Mouse (Mus musculus) CD4-positive helper T cell, adult 2 months (primary cell): Measurements from ENCODE around the gene Stx18.

Source experiments
- DNase-seq: peaks from one replicate; pipeline ENCODE4 v3.0.0-alpha.2; 2012; ENCODE audit warnings: low read depth, missing footprints, low spot score

Gene Stx18

DNA sequence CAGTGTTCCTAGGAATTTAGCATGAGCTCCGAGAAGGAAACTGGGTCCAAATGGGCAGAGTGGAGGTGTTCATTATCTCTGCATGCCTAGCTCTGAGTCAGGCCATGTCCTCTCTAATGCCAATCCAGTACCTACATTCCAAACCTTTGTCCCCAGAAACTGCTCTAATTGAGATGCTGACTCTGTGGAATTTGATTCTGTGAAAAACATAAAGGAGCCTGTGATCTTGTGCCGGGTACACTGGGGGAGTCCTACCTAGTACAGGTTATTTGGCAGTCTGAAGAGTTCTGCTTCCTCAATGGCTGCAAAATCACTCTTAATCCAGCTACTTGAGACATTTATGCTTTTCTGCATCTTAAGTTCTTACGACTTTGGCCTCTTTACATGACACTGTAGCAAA, 40.0 kb downstream of the Stx18 start:
- no peak for DNase-seq

DNA sequence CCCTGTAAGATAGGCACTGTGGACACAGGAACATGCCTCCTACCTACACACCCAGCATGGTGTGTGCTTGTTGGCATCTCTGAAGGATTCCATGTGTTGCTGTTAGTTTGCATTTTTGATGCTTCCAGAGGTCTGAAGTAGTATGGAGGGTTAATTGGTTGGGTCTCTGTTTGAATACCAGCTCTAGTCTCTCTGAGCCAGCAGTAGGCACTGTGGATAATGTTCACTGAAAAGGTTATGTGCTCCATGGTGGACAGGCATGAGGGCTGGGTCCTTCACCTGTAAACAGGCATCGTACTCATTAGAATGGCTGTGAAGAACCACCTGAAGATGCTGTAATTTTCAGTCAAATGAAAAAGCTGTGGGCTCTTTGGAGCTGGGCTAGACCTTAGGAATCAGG, 41.9 kb downstream of the Stx18 start:
- no peak for DNase-seq

DNA sequence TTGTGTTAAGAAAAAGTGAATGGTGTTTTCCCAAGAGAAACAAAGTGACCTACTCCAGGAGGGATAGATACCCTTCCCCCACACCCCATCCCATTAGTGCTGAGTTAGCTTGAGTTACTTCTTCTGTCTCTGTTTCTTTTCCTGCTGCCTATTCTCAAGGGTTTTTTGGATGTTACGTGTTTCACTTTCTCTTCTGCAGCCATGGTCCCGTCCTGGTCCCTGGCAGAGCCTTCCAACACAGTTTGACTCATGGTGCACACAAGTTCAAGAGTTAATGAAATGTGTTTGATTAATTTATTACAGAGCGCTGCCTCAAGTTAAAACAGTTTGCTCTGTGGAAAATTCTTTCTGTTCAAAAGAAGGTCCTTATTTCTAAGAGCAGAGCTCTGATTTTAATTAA, 44.0 kb downstream of the Stx18 start:
- no peak for DNase-seq

DNA sequence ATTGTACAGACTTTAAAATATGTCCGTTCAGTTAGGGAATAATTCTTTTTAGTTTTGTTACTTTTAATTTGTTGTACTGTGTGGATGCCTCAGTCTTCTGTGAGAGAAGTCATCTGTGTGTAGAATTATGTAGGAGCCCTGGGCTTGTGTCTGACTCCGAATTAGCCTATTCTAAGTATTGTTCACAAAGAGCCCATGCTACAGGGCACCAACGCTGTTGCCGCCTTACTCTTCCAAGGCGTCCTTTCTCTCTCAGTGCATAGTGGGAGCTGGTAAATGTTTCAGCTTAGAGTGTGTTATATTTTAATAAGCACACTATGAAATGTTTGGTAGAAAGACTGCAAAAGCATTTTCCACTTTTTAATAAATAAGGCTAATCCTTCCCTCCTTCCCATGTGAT, 44.8 kb downstream of the Stx18 start:
- DNase-seq = no peak

DNA sequence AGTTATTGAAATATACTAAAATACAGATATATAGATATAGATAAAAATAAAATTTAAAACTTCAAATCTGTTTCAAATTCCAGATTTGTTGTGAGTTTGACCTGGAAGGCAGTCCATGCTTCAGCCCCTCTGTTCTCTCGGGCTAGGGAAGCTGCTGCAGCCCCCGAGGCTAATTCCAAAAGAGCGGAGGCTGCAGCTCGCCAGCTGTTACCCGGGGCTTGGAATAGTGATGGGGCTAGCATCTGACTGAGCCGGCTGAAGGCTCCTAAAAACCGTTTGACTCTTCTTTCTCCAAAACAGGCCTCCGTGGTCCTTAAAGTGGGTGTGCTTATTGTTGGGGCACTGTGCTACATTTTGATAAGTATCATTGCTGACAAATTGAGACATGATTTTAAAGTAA, 46.1 kb downstream of the Stx18 start:
- DNase-seq = no peak

DNA sequence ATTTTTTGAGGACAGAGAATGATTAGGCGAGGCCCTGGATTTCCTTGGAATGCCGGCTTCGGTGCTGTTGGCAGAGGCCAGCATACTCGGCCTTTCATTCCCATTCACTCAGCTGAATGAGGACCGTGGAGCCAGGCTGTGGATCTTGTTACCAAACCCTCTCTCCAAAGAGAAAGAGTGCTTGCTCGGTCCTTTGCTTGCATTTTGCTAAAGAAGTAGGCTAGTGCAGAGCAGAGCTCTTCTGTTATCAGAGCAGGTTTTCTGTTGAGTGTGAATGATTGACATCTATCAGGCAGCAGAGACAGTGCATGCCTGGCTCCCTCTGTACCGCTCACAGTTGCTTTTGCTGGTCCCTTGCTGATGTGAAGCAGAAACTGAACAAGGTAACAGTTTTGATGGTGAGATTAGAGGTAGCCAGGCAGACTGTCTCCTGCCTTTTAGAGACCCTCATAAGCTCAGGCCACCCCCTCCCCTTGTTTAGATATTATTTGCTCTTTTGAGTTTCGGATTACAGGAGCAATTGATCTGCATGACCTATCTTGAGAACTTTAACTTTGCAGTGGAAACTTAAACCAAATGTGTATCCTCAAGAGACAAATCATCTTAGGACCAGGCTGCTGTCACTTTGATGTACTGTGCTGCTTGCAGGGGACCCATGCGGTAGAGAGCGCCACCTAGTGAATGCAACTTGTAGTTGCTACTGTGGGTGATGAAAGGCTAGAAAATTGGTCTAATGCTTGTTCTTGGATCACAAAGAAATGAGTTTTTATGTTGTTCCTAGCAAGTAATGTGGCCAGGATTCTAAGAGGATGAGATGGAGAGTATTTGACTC, 47.2 kb downstream of the Stx18 start:
- peak; percentile 53 for DNase-seq

DNA sequence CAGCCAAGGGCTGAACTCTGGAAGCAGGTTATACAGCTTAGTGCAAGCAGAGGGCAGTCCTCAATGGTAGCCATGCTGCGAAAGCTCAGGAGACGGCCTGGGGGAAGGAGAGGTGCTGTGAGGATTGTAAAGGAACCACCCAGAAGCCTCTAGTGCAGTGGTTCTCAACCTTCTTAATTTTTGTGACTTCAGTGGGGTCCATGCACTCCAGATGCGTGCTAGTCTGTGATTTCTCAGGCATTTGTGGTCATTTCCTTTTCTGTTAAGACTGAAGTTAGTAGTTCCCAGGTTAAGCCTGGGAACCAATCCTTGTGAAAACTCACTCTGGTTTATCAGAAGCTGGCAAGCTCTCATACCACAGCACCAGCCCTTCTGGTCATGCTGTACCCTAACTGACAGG, 51.6 kb downstream of the Stx18 start:
- DNase-seq = no peak

DNA sequence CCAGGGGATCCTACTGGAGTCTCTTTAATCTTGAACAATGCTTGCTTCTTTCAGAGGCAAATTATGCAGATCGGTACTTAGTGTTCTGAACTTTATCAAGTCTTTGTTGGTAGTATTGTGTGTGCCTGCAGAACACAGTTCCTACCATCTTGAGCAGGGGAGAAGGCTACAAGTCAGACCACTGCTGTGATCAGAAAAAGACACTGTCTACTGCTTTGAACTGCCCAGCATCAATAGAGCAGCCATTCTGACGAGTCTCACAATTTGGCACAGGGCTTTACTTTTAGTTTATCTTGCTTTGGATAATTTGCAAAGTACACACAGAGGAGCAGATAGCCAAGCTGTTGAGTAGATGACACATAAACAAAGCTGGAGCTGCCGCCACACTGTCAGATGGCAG, 52.0 kb downstream of the Stx18 start:
- no peak for DNase-seq

DNA sequence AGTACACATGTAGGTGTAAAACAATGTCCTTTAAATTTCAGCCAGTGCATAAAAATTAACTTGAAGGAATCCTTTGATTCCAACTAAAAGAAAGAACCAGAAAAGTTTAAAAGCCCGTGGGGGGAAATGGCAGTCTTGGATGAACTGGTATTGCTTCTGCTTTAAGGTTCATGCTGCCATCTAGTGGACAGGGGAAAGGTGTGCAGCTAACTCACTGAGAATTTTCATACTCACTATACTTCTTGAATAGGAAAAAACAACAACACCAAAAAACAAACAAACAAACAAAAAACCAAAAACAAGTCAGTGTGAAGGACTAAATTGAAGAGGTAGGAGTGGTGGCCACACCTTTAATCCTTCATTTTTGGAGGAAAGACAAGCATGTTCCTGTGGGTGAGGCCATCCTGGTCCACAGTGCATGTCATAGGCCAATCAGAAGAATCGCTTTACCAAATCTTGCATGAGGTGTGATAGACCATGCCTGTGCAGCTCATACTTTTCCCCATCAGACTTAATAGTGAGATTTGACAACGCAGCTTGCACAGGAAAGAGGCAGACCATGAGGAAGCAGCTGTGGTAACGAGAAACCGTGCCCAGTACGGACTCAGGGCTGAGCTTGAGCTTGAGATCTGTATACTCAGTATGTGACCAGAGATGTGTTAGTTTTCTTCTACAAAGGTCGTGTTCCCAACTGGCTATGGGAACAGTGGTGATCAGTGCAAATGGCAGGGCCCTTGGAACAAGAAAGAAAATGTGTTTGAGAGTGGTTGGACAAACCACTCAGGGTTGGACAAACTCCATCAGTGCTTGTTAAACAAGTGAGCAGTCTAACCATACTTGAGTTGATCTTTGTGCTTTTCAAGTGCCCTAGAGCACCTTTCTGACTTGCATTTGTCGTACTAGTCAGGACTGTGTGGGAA, 52.8 kb downstream of the Stx18 start:
- DNase-seq = peak; percentile 52

DNA sequence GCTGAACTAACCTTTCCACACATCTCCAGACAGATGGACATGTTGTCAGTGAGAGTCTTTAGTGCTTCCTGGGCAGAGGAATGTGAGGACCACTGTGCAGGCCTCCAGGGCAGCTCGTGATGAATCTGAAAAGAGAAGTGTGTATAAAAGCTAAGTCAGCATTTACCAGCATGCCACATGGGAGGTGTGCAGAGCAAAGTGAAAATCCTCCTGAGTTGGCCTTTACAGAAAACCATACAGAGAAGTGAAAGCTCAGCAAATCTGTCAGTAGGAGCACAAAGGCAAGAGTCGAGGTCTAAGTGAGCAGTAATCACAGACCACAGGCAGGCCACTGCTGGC, 53.4 kb downstream of the Stx18 start:
- DNase-seq = no peak

DNA sequence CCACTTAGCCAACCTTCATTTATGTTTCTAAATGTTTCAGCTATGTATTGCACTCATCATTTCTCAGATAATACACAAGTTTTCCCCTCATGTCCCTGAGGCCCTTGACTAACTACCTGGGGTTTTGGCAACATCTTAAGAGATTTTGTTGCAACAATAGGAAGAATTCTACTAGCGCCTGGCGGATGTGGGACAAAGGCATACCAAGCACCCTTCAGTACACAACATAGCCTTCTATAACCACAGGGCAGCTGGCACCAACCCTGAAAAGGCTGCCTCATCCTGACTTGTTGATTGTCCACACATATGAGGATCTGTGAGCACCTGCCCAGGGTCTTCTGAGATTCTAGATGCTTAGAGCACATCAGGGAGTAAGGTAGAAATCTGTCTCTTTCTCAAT, 55.8 kb downstream of the Stx18 start:
- DNase-seq = no peak

DNA sequence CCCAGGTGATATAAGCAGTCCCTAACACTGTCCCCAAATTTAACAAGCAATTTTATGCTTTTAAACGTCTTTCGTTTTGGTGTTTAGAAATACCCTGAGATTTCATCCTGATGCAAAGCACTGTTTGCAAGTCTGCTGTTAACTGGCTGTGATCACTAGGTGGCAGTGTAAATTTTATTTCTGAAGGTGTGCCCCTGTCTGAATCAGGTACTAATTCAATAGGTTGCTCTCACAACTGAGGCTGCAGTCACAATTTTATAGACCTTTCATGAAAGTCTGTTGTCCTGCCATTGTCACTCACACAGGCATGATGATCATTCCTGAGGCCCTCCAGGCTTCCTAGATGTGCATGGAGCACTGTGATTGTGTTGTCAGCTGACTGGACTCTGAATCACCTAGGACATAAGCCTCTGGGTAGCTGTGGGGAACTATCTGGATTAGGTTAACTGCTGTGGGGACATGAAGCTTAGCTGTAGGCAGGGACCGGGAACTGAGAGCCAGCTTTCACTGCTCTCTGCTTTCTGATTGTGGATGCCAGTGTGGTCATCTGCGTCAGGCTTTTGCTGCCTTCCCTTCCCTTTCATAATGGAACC, 59.1 kb downstream of the Stx18 start:
- no peak for DNase-seq

DNA sequence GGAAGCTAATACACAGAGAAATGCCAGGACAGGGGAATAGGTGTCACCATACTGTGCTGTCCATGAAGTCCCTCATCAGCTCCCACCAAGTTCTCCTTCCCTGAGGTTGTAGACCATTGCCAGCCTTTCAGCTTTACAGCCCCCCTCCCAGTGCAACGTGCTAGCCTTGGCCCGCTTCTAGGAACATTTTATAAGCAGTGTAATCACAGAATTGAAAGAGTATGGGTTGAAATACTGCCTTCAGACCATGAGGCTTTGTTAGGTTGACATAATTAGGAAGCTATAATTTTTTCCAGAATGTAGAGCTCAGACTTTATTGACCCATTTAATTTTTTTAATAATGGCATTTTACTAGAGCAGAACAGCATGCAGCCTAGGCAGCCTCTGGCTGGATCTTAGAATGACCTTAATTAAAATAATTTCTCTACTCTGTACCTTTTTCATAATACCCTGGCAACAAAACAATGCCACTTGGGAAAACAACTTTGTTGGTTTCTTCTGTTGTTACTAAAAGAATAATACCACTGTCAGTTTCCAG, 60.7 kb downstream of the Stx18 start:
- no peak for DNase-seq

DNA sequence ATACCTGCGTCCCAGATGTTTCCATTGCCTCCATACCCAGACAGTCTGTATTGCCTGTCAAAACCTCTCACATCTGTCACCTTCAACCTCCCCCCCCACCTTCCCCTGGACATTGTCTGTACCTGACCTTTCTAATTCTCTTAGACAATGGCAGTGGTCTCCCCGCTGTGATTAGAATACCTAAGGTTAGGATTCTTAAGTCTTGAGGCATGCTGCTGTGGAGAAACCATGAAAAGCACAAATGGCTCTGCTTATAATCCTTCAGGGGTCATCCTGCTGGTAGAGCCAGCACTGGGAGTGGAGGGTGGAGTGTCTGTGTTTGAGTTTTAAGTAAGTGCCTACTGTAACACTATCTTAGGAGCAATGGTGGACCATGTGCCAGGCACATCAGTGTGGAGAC, 64.4 kb downstream of the Stx18 start:
- DNase-seq = no peak

DNA sequence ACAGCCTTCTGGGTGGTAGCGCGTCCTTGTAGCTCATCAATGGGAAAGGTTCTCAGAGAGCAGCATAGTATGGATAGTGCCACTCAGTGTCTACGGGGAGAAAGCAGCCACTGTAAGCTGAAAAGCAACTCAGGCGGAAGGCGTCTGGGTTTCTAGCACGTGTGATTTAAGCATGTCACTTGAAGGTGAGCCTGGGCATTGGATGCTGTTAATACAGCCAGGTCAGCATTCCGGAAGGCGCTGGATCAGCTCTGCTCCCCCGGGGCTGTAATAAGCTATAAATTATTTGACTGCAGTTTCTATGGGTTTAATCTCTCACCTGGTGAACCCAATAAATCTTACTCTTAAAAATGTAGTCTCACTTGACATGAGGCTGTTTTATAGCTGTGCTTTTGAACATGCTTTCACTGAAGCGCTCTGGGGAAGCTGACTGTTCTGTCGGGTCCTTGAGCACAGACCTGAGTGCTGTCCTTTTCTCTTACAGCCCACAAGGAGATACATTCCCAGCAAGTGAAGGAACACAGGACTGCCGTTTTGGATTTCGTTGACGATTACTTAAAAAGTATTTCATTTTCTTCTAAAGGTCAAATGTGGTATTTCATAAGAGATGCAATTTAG, 67.6 kb downstream of the Stx18 start:
- DNase-seq = no peak

DNA sequence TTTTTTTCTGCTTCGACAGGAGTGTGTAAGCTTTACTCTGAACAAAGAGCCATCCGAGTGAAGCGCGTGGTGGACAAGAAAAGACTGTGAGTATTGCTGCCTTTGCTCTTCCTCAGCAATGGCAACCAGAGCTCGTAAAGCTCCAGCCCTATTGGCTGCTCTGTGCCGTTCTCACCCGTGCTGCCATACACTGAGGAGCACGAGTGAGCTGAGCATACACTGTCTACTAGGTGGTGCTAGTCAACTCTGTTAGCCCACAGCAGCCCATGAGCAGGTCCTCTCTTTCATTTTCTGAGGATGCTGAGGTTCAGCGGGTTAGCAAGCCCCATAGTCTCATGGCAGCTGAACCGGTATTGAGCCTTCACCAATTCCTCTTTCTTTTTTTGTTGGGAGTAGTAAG, 68.3 kb downstream of the Stx18 start:
- no peak for DNase-seq

DNA sequence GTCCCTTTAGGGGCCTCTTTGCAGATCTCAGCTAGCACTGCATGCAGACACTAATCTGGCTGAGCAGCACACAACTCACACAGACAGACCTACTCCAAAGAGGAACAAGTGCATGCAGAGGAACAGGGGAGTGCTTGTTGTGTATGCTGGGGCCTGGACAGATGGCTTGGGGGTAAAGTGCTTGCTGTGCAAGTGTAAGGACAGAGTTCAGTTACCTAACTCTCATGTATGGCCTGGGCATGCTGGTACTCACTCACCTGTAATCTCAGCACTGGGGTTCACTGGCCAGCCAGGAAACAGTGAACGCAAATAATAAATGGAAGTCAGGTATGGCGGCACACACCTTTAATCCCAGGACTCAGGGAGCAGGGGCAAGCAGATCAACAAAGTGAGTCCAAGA, 76.0 kb downstream of the Stx18 start:
- DNase-seq = no peak

DNA sequence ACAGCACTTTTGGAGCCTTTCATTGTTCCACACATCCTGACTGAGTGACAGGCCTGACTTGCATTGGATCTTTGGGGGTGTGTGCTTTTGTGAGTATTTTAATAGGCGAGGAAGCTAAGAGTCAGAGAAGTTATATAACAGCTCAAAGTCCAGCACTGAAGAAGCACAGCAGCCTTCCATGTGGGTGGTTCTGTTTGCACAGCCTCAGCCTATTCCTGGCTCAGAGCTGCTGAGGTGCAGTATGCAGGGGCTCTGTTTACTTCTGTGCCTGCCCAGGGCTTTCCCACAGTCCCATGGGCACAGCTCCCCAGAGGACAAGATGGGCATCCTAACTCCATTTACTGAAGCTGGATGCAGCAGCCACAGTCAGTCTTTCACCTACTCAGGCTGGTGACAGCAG, 78.5 kb downstream of the Stx18 start:
- DNase-seq = no peak

DNA sequence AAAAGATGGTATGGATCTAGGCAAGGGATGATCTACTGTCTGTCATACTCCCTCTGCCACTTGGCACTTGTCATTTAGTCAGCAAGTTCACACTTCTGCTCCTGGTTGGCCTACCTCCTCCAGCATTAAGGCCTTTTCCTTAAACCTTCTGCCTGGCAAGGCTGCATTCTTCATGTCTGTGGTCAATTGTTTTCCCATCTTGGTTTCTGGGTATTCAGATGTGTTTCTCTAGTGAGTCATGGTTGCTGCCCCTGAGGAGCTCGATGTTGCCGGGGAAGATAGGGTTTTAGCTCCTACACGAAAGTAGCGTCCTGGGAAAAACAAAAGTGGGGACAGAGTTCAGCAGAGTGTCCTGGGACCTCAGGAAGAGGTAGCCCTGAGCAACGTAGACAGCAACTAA, 80.7 kb downstream of the Stx18 start:
- DNase-seq = no peak

DNA sequence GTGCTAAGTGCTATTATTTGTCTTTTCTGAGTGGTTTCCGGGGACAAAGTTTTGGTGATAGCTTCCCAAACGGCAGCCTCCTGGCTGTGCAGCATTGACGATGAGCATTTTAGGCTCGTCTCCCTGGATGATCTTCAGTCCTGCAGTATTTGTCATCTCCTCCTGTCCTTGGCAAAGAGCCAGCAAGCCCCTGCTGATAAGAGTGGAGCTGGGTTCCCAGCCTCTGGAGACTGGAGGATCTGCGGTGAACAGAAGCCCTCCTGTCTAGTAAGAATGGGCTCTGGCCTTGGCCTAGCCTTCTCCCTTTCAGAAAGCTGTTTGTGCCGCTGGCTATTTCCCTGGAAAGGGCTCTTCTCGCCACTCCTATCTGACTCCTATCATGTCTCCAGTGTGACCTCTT, 83.2 kb downstream of the Stx18 start:
- DNase-seq = no peak

DNA sequence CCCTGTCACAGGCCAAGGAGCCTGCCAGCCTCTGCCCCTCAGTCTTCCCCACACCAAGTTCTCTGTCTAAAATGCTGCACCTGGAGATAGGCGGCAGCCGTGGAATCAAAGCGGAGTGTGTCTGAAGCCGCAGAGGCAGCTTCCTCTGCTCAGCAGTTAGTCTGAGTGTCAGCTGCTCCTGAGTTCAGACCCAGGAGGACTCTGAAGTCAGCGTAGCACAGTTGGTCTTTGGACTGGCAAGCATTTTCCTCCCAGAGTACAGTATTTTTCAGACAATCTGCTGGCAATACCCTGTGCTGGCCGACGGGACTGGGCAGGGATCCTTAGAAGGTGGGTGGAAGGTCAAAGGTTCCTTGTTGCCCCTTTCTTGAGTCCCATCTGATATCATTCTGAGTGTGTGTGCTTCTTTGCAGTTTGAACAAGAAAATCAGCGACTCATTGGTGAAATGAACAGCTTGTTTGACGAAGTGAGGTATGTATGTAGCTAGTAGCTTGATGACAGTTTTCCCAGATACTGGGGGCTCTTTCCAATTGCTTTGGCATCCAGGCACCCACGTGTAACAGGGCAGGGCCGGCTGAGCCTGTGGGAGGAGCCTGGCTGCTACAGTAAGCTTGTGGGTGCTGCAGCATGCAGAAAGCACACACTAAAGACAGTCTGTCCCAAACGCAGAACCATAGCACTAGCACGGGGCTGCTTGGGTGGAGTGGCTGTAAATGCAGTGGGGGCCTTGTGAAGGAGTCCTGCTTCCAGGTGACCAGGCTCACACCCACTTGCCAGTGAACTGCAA, 88.2 kb downstream of the Stx18 start:
- no peak for DNase-seq
